Mouse (Mus musculus): Measurements from ENCODE around the gene Gm5617. TPM values are rescaled to one million over a fixed set of nuclear protein-coding genes. Genes with fewer than 3 reads are reported as not detected.

Gene Gm5617
- polyA plus RNA-seq (2012; rRNA removed): 7.3 and 8.6 TPM in 2 replicates

DNA sequence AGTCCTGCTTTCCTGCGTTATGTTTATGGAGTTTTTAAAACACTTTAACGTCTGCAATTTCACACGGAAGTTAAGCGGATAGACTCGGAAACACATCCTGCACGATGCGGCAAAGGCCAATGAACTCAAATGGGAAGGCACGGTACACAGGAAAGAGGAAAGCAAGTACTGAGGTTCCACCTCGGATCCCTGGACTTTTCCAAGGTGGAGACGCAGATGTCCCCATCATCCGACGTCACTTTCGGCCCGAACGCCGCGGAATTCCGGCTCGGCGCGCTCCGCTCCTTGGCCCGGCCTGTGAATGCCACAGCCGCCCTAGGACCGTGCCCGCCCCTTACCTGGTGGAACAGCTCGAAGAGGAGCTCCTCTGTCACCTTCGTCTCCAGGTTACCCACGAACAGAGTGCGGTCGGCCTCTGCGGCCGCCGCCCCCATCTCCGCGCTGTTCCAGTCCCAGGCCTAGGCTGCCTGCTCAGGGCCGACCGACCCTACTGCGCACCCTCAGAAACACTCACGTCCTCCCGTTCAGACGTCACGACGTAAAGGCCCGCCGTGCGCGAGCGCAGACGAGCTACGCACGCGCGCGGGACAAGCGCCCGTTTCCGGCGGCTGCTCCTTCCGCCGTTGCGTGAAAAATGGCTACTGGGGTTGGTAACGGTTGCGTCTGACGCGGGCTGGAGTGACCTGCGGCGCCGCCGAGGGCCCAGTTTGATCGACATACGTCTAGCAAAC is at the start of gene Gm5617, which contains the start of gene Rbm7:
Gm5617 (plus strand) TSS at position 626 of the 731 bp plus-strand sequence.
Rbm7 (minus strand) TSS at position 483 of the 731 bp plus-strand sequence.

GRCm38 (mm10) chr9:48480411-48481213 is 14.6 kb upstream of the Gm5617 start, which contains the start of gene Rexo2:
Gene Rexo2 (minus strand): TSS chr9:48480623.

Other genes with a start within 250 kb of the Gm5617 start
- gene Nxpe2, start 142.0 kb upstream of the Gm5617 start, polyA plus RNA-seq (2012; rRNA removed): 114 and 134 TPM in 2 replicates
- 66.0 and 71.8 TPM in 2 replicates for gene Rexo2, start 14.8 kb upstream of the Gm5617 start, polyA plus RNA-seq (2012; rRNA removed)
- 20.2 and 24.3 TPM in 2 replicates for gene Rbm7, start 143 bp upstream of the Gm5617 start, polyA plus RNA-seq (2012; rRNA removed)
- gene Nnmt, start 109.7 kb downstream of the Gm5617 start, polyA plus RNA-seq (2012; rRNA removed): 0.03 and 0.14 TPM in 2 replicates